Mouse (Mus musculus): ENCODE measurements around the gene Rilp. TPM values are rescaled to one million over a fixed set of nuclear protein-coding genes. Genes with fewer than 3 reads are reported as not detected.

The Rilp gene
- 1.6 and 1.7 TPM in 2 replicates for polyA plus RNA-seq (2012; rRNA removed)
- polyA plus RNA-seq (2014; fragmentation: Nextera tagmentation; extraction: Ambion mirVana), result 2.0 and 2.4 TPM in 2 replicates

DNA sequence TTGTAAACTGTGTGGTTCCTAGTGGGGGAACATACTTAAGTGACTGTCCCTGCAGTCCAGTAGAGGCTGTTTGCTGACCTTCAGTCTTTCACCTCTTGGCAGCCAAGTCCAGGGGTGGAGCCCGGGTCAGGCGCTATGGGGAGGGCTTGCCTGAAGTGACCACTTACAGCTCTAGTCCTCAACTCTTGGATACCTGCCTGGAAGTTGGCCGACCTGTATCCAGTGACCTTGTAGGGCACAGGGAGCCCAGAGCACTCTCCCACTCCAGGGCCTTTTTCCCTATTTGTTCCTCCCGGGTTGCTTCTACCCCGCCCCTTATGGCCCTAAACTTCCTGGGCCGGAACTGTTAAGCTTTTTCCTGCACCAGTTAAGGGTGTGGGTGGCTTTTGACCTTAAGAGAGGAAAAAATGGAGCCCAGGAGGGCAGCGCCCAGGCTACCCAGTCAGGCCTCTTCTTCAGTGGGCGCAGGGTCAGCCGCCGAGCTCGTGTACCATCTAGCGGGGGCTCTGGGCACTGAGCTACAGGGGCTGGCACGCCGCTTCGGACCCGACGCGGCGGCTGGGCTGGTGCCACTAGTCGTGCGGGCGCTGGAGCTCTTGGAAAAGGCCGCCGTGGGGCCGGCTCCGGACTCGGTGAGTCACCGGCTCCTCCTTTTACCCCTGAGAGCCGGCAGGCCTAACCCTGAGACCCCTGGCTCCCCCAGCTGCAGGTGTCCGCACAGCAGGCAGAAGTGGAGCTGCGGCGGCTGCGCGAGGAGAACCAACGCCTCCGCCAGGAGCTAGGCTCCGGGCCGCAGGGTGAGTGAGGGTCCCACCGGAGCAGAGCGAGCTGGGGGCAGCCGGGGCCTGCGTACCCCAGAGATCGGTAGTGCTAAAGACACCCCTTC lies at the start of gene Rilp:
Rilp (plus strand) TSS at position 354 of the 886 bp plus-strand sequence.
- H3K9ac ChIP-seq (replicated peaks), result peak within 1 kb of the TSS; percentile 63
- no peaks in the 10 kb centered on the region for H3K27me3 ChIP-seq (ENCODE audit: control insufficient read depth, insufficient read depth, low read length)
- H3K4me2 ChIP-seq (ENCODE audit: low read depth), result peak within 1 kb of the TSS; percentile 99
- 4% methylated on average over 43 of the region's 43 CpGs for WGBS (ENCODE audit: insufficient replicate concordance)
- H3K27ac ChIP-seq, result peak within 1 kb of the TSS; percentile 18
- H3K36me3 ChIP-seq (replicated peaks; ENCODE audit: control insufficient read depth, insufficient read depth, low read depth), result peaks cover 43% of the 10 kb centered on the region
- ATAC-seq (ENCODE audit: insufficient read depth) (peak; percentile 67), DNase-seq (ENCODE audit: low read depth in 3 of 3, low spot score in 3 of 3) (peak in 1 of 3 experiments; percentile 27)
- H3K4me1 ChIP-seq (replicated peaks; ENCODE audit: control insufficient read depth in 2 of 2, insufficient read depth in 2 of 2, low read length in 1 of 2), result peaks cover 6 to 7% of the 10 kb centered on the region in 2 experiments; a peak in 1 of 4 replicates
- no peaks in the 10 kb centered on the region for H3K9me3 ChIP-seq (ENCODE audit: control insufficient read depth, low read length)
- TF ChIP-seq EP300 (IDR thresholded peaks at IDR 0.05; ENCODE audit: low read depth), result no peak
- peak; percentile 32; the same call in 1 of the 2 replicates for TF ChIP-seq CTCF (IDR thresholded peaks at IDR 0.05; ENCODE audit: low read depth)
- peak within 1 kb of the TSS; percentile 48 to 68 for H3K4me3 ChIP-seq (ENCODE audit: insufficient read depth in 1 of 2, low read depth in 2 of 2, low read length in 2 of 2)

DNA sequence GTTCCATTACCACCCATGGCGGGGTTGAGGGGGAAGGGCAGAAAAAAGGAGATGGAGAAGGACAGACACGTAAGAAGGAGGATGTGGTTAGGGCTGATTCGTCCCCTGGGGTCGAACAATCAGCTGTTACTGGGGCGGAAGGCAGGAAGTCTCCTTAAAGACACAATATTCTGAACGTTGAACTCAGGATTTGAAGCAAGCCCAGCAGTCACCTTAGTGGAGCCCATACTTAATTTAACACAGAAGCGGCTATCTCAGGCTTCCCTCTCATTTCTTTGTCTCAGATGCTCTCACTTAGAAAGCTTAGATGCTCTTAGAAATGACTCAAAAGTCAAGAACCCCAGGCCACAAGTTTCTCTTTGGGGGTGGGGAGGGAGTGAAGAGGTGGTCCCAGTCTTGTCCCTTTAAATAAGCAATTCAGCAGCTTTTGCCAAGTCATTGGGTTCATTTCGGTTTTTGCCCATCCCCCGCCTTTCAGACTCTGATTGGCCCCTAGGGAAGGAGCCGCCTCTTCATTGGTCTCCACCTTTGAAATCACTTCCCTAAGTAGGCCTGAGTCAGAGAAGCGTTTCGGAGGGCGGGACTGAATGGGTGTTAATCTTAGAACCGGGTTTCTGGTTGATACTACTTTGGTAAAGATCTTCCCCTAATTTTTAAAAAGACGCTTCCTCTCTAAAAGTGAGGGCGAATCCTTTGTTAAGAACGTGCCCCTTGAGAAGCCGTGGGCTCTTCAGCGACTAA lies 49.6 kb upstream of the Rilp start:
- TF ChIP-seq CTCF (IDR thresholded peaks at IDR 0.05; ENCODE audit: low read depth) (no peak), EP300 (IDR thresholded peaks at IDR 0.05; ENCODE audit: low read depth) (peak; percentile 52; the same call in 1 of the 2 replicates)
- Histone ChIP-seq H3K4me2 (ENCODE audit: low read depth) (peak overlapping the region; percentile 100), H3K4me3 (ENCODE audit: insufficient read depth in 1 of 2, low read depth in 2 of 2, low read length in 2 of 2) (peak overlapping the region; percentile 66 to 67), H3K36me3 (replicated peaks; ENCODE audit: control insufficient read depth, insufficient read depth, low read depth) (peaks cover 15% of the 10 kb centered on the region), H3K9me3 (ENCODE audit: control insufficient read depth, low read length) (no peaks in the 10 kb centered on the region), H3K9ac (replicated peaks) (peak overlapping the region; percentile 85), H3K27me3 (ENCODE audit: control insufficient read depth, insufficient read depth, low read length) (no peaks in the 10 kb centered on the region), H3K4me1 (replicated peaks; ENCODE audit: control insufficient read depth in 2 of 2, insufficient read depth in 2 of 2, low read length in 1 of 2) (peaks cover 39 to 52% of the 10 kb centered on the region in 2 experiments), H3K27ac (peak overlapping the region; percentile 99)
- DNase-seq (ENCODE audit: low read depth in 3 of 3, low spot score in 3 of 3), result peak; percentile 94 to 97 (median 95)
- ATAC-seq (ENCODE audit: insufficient read depth), result peak; percentile 52
- 1% methylated on average over 19 of the region's 19 CpGs for WGBS (ENCODE audit: insufficient replicate concordance)

DNA sequence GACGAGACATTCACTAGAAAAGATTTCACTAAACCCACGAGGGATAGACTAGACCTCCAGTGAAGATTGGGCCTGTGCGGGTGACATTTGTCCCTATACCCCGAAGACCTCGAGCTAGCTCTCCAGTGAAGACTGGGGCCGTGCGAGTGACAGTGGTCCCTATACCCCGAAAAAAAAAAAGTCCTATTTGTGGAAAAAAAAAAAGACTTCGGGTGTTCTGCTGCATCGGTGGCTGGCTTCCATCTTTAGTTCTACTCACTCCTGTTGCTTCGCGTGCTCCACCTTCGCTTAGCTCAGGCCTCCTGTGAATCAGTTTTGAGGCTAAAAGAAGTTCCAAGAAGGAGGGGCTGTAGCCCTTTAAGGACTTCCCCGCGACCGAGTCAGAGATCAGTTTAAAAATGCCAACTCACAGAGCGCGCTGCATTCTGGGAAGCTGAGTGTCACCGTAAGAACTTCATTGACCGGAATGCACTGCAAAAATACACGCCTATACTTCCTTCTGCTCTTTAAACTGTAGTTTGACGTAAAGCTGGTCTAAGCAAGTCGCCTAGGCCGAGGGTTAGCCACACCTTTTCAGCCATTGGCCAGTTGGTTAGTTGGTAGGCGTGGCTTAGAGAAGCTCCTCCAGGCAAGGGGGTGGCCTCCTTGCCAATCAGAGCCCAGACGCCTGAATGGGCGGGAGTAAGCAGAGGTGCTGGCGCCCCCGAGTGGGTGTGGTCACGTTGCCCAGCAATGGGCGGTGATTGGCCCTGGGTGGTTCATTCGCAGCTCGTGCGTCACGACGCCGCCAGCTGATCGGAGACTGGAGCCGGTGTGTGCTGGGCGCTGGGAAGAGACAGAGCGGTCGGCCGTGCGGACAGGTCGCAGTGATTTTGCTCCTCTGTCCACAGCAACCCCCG lies 48.8 kb upstream of the Rilp start, which contains the start of gene Tlcd2:
Tlcd2 (plus strand) TSS at position 872 of the 899 bp plus-strand sequence.
- H3K4me1 ChIP-seq (replicated peaks; ENCODE audit: control insufficient read depth in 2 of 2, insufficient read depth in 2 of 2, low read length in 1 of 2), result peaks cover 39 to 51% of the 10 kb centered on the region in 2 experiments
- peak; percentile 100 for DNase-seq (ENCODE audit: low read depth in 3 of 3, low spot score in 3 of 3)
- no peaks in the 10 kb centered on the region for H3K9me3 ChIP-seq (ENCODE audit: control insufficient read depth, low read length)
- H3K27ac ChIP-seq, result peak within 1 kb of the TSS; percentile 99
- peaks cover 23% of the 10 kb centered on the region for H3K36me3 ChIP-seq (replicated peaks; ENCODE audit: control insufficient read depth, insufficient read depth, low read depth)
- peak; percentile 84 for ATAC-seq (ENCODE audit: insufficient read depth)
- H3K4me3 ChIP-seq (ENCODE audit: insufficient read depth in 1 of 2, low read depth in 2 of 2, low read length in 2 of 2), result peak within 1 kb of the TSS; percentile 86 to 92
- TF ChIP-seq EP300 (IDR thresholded peaks at IDR 0.05; ENCODE audit: low read depth) (no peak; the same call in none of the 2 replicates), CTCF (IDR thresholded peaks at IDR 0.05; ENCODE audit: low read depth) (no peak; the same call in 1 of the 2 replicates)
- no peaks in the 10 kb centered on the region for H3K27me3 ChIP-seq (ENCODE audit: control insufficient read depth, insufficient read depth, low read length)
- WGBS (ENCODE audit: insufficient replicate concordance), result under 1% methylated on average over 46 of the region's 46 CpGs
- peak within 1 kb of the TSS; percentile 85 for H3K9ac ChIP-seq (replicated peaks)
- H3K4me2 ChIP-seq (ENCODE audit: low read depth), result peak within 1 kb of the TSS; percentile 100

DNA sequence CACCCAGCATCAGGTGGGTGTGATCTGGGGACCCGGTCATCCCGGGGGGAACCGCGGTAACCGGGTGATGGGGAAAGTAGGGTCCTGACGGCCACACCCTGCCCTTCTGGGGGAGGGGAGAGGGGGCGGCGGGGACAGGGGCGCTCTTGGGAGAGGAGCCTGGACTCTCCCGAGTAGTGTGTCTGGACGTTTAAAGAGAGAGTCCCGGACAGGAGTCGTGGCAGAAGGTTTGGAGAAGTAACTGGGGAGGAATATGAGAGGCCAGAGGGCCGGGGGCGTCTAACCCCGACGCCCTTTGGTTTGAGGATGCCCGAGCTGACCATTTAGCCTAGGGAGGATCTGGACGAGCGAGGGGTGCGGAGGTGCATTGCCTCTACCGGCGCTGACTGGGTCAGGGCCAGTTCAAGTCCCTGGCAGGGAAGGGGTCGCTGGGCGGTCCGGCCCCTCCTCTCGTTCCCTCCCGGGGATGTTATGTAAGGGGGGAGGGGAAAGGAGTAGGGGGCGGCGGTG lies 48.1 kb upstream of the Rilp start:
- no peak for ATAC-seq (ENCODE audit: insufficient read depth)
- H3K27me3 ChIP-seq (ENCODE audit: control insufficient read depth, insufficient read depth, low read length), result no peaks in the 10 kb centered on the region
- peak overlapping the region; percentile 97 for H3K4me2 ChIP-seq (ENCODE audit: low read depth)
- under 1% methylated on average over 30 of the region's 30 CpGs for WGBS (ENCODE audit: insufficient replicate concordance)
- H3K4me1 ChIP-seq (replicated peaks; ENCODE audit: control insufficient read depth in 2 of 2, insufficient read depth in 2 of 2, low read length in 1 of 2), result peaks cover 39 to 47% of the 10 kb centered on the region in 2 experiments
- no peak for TF ChIP-seq EP300 (IDR thresholded peaks at IDR 0.05; ENCODE audit: low read depth)
- TF ChIP-seq CTCF (IDR thresholded peaks at IDR 0.05; ENCODE audit: low read depth), result no peak
- H3K9me3 ChIP-seq (ENCODE audit: control insufficient read depth, low read length), result no peaks in the 10 kb centered on the region
- H3K27ac ChIP-seq, result peak overlapping the region; percentile 99
- peak overlapping the region; percentile 86 to 92 for H3K4me3 ChIP-seq (ENCODE audit: insufficient read depth in 1 of 2, low read depth in 2 of 2, low read length in 2 of 2)
- H3K9ac ChIP-seq (replicated peaks), result peak overlapping the region; percentile 80
- no peak for DNase-seq (ENCODE audit: low read depth in 3 of 3, low spot score in 3 of 3)
- peaks cover 25% of the 10 kb centered on the region for H3K36me3 ChIP-seq (replicated peaks; ENCODE audit: control insufficient read depth, insufficient read depth, low read depth)

All from liver, embryonic 14.5 days (tissue).